Mouse (Mus musculus): ENCODE results near the gene Gm21761. TPM values are rescaled to one million over a fixed set of nuclear protein-coding genes. Genes with fewer than 3 reads are reported as not detected.
"Not testable (repeated sequence)": the region's sequence is repeated elsewhere in the genome, so short reads cannot be mapped to it uniquely, and the experiment has no call there.

Gm21761 gene
- polyA plus RNA-seq, 1 experiment: not detected

- WGBS: 59% methylated on average over 2 of the region's 2 CpGs
- DNase-seq; H3K36me3 ChIP-seq (ENCODE audit: control insufficient read depth, insufficient read depth, low read length); H3K27me3 ChIP-seq (replicated peaks; ENCODE audit: control insufficient read depth, insufficient read depth, low read length); H3K27ac ChIP-seq (ENCODE audit: insufficient read depth, low read depth, low read length); H3K4me1 ChIP-seq (ENCODE audit: control insufficient read depth, insufficient read depth, low read length); H3K4me3 ChIP-seq (ENCODE audit: insufficient read depth, low read depth, low read length): not testable (repeated sequence)
Observed at GRCm38 (mm10) chr13:119916449-119916848, 12.6 kb downstream of the Gm21761 start.

GRCm38 (mm10) chr13:119898549-119898948 is 30.5 kb downstream of the Gm21761 start:
- H3K27me3 ChIP-seq (replicated peaks; ENCODE audit: control insufficient read depth, insufficient read depth, low read length); H3K27ac ChIP-seq (ENCODE audit: insufficient read depth, low read depth, low read length); H3K4me1 ChIP-seq (ENCODE audit: control insufficient read depth, insufficient read depth, low read length); DNase-seq; H3K4me3 ChIP-seq (ENCODE audit: insufficient read depth, low read depth, low read length); H3K36me3 ChIP-seq (ENCODE audit: control insufficient read depth, insufficient read depth, low read length): not testable (repeated sequence)
- 48% methylated on average over 5 of the region's 5 CpGs for WGBS

GRCm38 (mm10) chr13:119894685-119895084 is 34.4 kb downstream of the Gm21761 start, which contains the start of gene Tcstv1:
Gene Tcstv1, minus strand, starts transcription at chr13:119894785.
- WGBS: 71% methylated on average over 3 of the region's 3 CpGs
- H3K36me3 ChIP-seq (ENCODE audit: control insufficient read depth, insufficient read depth, low read length); H3K4me3 ChIP-seq (ENCODE audit: insufficient read depth, low read depth, low read length); H3K4me1 ChIP-seq (ENCODE audit: control insufficient read depth, insufficient read depth, low read length); H3K27ac ChIP-seq (ENCODE audit: insufficient read depth, low read depth, low read length); H3K27me3 ChIP-seq (replicated peaks; ENCODE audit: control insufficient read depth, insufficient read depth, low read length); DNase-seq: not testable (repeated sequence)

GRCm38 (mm10) chr13:119886896-119887295 is 42.2 kb downstream of the Gm21761 start:
- not testable (repeated sequence) for H3K27ac ChIP-seq (ENCODE audit: insufficient read depth, low read depth, low read length); H3K27me3 ChIP-seq (replicated peaks; ENCODE audit: control insufficient read depth, insufficient read depth, low read length); H3K36me3 ChIP-seq (ENCODE audit: control insufficient read depth, insufficient read depth, low read length); H3K4me1 ChIP-seq (ENCODE audit: control insufficient read depth, insufficient read depth, low read length); H3K4me3 ChIP-seq (ENCODE audit: insufficient read depth, low read depth, low read length)
- DNase-seq: peak; percentile 51
- 18% methylated on average over 4 of the region's 4 CpGs for WGBS

GRCm38 (mm10) chr13:119864395-119864999 is 64.6 kb downstream of the Gm21761 start:
- not testable (repeated sequence) for DNase-seq; H3K4me3 ChIP-seq (ENCODE audit: insufficient read depth, low read depth, low read length); H3K4me1 ChIP-seq (ENCODE audit: control insufficient read depth, insufficient read depth, low read length); H3K36me3 ChIP-seq (ENCODE audit: control insufficient read depth, insufficient read depth, low read length); H3K27me3 ChIP-seq (replicated peaks; ENCODE audit: control insufficient read depth, insufficient read depth, low read length); H3K27ac ChIP-seq (ENCODE audit: insufficient read depth, low read depth, low read length)
- 67% methylated on average over 6 of the region's 7 CpGs for WGBS

- H3K36me3 ChIP-seq (ENCODE audit: control insufficient read depth, insufficient read depth, low read length); H3K4me1 ChIP-seq (ENCODE audit: control insufficient read depth, insufficient read depth, low read length); H3K27ac ChIP-seq (ENCODE audit: insufficient read depth, low read depth, low read length); H3K4me3 ChIP-seq (ENCODE audit: insufficient read depth, low read depth, low read length); H3K27me3 ChIP-seq (replicated peaks; ENCODE audit: control insufficient read depth, insufficient read depth, low read length); DNase-seq: not testable (repeated sequence)
- WGBS: no CpG with 5 or more reads among the region's 6 CpGs
Observed at GRCm38 (mm10) chr13:119862399-119862798, 66.7 kb downstream of the Gm21761 start.

Other genes starting within 250 kb of the Gm21761 start
- gene Hmgcs1, start 238.9 kb downstream of the Gm21761 start, polyA plus RNA-seq (2012; rRNA removed): 67.5 and 86.3 TPM in 2 replicates
- 0.88 and 1.0 TPM in 2 replicates for gene Nim1k, start 173.4 kb downstream of the Gm21761 start, polyA plus RNA-seq (2012; rRNA removed)
- gene Zfp131, start 138.4 kb downstream of the Gm21761 start, polyA plus RNA-seq (2012; rRNA removed): 4.7 and 5.5 TPM in 2 replicates
- gene AF067063, start 99.1 kb downstream of the Gm21761 start, polyA plus RNA-seq (2012; rRNA removed): not detected in 2 replicates
- gene D13Ertd608e, start 93.3 kb downstream of the Gm21761 start, polyA plus RNA-seq (2012; rRNA removed): not detected in 2 replicates
- not detected in 2 replicates for gene Tcstv1, start 34.5 kb downstream of the Gm21761 start, polyA plus RNA-seq (2012; rRNA removed)
- gene B020031M17Rik, start 21.5 kb upstream of the Gm21761 start, polyA plus RNA-seq (2012; rRNA removed): not detected in 2 replicates
- not detected in 2 replicates for gene Gm36079, start 97.7 kb upstream of the Gm21761 start, polyA plus RNA-seq (2012; rRNA removed)
- 0.19 and 0.80 TPM in 2 replicates for gene Gm21188, start 122.9 kb upstream of the Gm21761 start, polyA plus RNA-seq (2012; rRNA removed)
- gene Gm20767, start 211.0 kb upstream of the Gm21761 start, polyA plus RNA-seq (2012; rRNA removed): not detected in 2 replicates
- gene Gm21818, start 243.2 kb upstream of the Gm21761 start, polyA plus RNA-seq (2012; rRNA removed): not detected in 2 replicates

Data from kidney, adult 2 months (tissue).